Mouse (Mus musculus) brain, embryonic 18.5 days (tissue): ENCODE data around the gene Map4k3.

Experiments used
- DNase-seq: peaks from one replicate; pipeline ENCODE4 v3.0.0-alpha.2; 2012; ENCODE audit warnings: low read depth, low spot score

Gene Map4k3

GRCm38 (mm10) chr17:80729825-80730224 is 1.5 kb upstream of the Map4k3 start:
- DNase-seq: no peak

- no peak for DNase-seq
Observed at GRCm38 (mm10) chr17:80729080-80729749, 930 bp upstream of the Map4k3 start.

- no peak for DNase-seq
Observed at GRCm38 (mm10) chr17:80727341-80727951, 839 bp downstream of the Map4k3 start.

- DNase-seq: no peak
Observed at GRCm38 (mm10) chr17:80726821-80727220, 1.5 kb downstream of the Map4k3 start.

- no peak for DNase-seq
Observed at GRCm38 (mm10) chr17:80723092-80723491, 5.2 kb downstream of the Map4k3 start.

- DNase-seq: no peak
Observed at GRCm38 (mm10) chr17:80721670-80722069, 6.6 kb downstream of the Map4k3 start.

GRCm38 (mm10) chr17:80719309-80719708 is 9.0 kb downstream of the Map4k3 start:
- no peak for DNase-seq

- no peak for DNase-seq
Observed at GRCm38 (mm10) chr17:80718243-80718642, 10.0 kb downstream of the Map4k3 start.

- DNase-seq: no peak
Observed at GRCm38 (mm10) chr17:80713588-80713987, 14.7 kb downstream of the Map4k3 start.

- no peak for DNase-seq
Observed at GRCm38 (mm10) chr17:80709921-80710838, 18.1 kb downstream of the Map4k3 start.

- no peak for DNase-seq
Observed at GRCm38 (mm10) chr17:80708803-80709202, 19.5 kb downstream of the Map4k3 start.

- DNase-seq: no peak
Observed at GRCm38 (mm10) chr17:80707176-80707575, 21.1 kb downstream of the Map4k3 start.

GRCm38 (mm10) chr17:80706608-80707007 is 21.7 kb downstream of the Map4k3 start:
- no peak for DNase-seq

GRCm38 (mm10) chr17:80701687-80702086 is 26.6 kb downstream of the Map4k3 start:
- DNase-seq: no peak

GRCm38 (mm10) chr17:80698930-80699329 is 29.4 kb downstream of the Map4k3 start:
- DNase-seq: no peak

GRCm38 (mm10) chr17:80698191-80698901 is 29.9 kb downstream of the Map4k3 start:
- DNase-seq: no peak

- DNase-seq: no peak
Observed at GRCm38 (mm10) chr17:80696956-80697355, 31.3 kb downstream of the Map4k3 start.

GRCm38 (mm10) chr17:80696210-80696609 is 32.1 kb downstream of the Map4k3 start:
- DNase-seq: no peak

GRCm38 (mm10) chr17:80693707-80694106 is 34.6 kb downstream of the Map4k3 start:
- no peak for DNase-seq

- no peak for DNase-seq
Observed at GRCm38 (mm10) chr17:80692183-80692582, 36.1 kb downstream of the Map4k3 start.

GRCm38 (mm10) chr17:80688701-80689100 is 39.6 kb downstream of the Map4k3 start:
- no peak for DNase-seq

- no peak for DNase-seq
Observed at GRCm38 (mm10) chr17:80686066-80686465, 42.2 kb downstream of the Map4k3 start.
